Mouse (Mus musculus) liver, postnatal 0 days (tissue): ENCODE measurements around the gene Nceh1.

Source experiments
- CTCF ChIP-seq: sonication (generic); IDR thresholded peaks from 2 replicates; pipeline ENCODE4 v1.5.1; 2016; ENCODE audit warnings: antibody characterized with exemption, low read depth
- EP300 ChIP-seq: IDR thresholded peaks from 2 replicates; pipeline ENCODE4 v1.6.1; 2016; ENCODE audit warnings: antibody characterized with exemption, low read depth, mild to moderate bottlenecking

DNA sequence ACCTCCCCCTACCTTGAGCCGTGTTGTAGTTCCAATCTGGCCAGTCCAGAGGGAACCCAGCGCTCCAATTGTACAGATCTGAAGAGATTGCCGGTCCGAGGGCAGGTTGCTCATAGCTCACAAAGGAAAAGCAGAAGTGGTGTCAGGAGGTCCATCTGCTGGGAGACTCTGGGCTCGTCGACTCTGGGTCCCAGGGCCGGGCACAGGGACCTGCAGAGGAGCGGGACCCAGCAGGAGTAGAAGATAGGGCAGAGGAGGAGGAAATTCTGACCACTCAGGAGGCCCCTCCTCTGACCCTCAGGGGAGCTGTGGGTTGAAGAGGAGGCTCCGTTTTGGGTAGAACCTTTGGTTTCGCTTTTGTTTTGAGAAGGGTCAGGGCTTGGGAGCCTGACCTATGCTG lies 75.7 kb downstream of the Nceh1 start:
- TF ChIP-seq CTCF = no peak
- TF ChIP-seq EP300 = no peak
